Mouse (Mus musculus) liver, embryonic 13.5 days (tissue): ENCODE measurements at regions not wholly inside any gene's neighbourhood (a gene's known extent, or its start where the extent isn't known, plus 50 kb on each side); places are given as distances from the start of the nearest gene placed in this dataset.

Experiments used
- ATAC-seq: fragments of 200-750 bp; cut with Nextera tagmentation; 2 replicates; pipeline ENCODE4 v1.8.0; 2017; ENCODE audit warnings: low read depth, mild to moderate bottlenecking, moderate number of reproducible peaks, moderate library complexity
- DNase-seq: peaks from one replicate; pipeline ENCODE4 v3.0.0; 2022
- H3K27ac ChIP-seq: fragments of 300-500 bp; sonication (generic); 2 replicates; pipeline ENCODE4 v1.5.1; 2015; ENCODE audit warnings: moderate library complexity, mild to moderate bottlenecking, inconsistent platforms
- H3K27me3 ChIP-seq: fragments of 300-500 bp; sonication (generic); 2 replicates; pipeline ENCODE4 v1.6.1; 2015; ENCODE audit warnings: mild to moderate bottlenecking, inconsistent platforms
- H3K36me3 ChIP-seq: fragments of 300-500 bp; sonication (generic); 2 replicates; pipeline ENCODE4 v1.6.1; 2015; ENCODE audit warnings: mild to moderate bottlenecking, inconsistent platforms
- H3K4me1 ChIP-seq: fragments of 300-500 bp; sonication (generic); replicated peaks from 2 replicates; pipeline ENCODE4 v1.6.1; 2015; ENCODE audit warnings: inconsistent platforms
- H3K4me2 ChIP-seq: fragments of 300-500 bp; sonication (generic); 2 replicates; pipeline ENCODE4 v1.6.1; 2015; ENCODE audit warnings: inconsistent platforms, mild to moderate bottlenecking, moderate library complexity
- H3K4me3 ChIP-seq: fragments of 300-500 bp; sonication (generic); replicated peaks from 2 replicates; pipeline ENCODE4 v1.5.1; 2015; ENCODE audit warnings: mild to moderate bottlenecking, inconsistent platforms
- H3K9ac ChIP-seq: fragments of 300-500 bp; sonication (generic); 2 replicates; pipeline ENCODE4 v1.6.1; 2015; ENCODE audit warnings: mild to moderate bottlenecking, inconsistent platforms
- H3K9me3 ChIP-seq: fragments of 300-500 bp; sonication (generic); replicated peaks from 2 replicates; pipeline ENCODE4 v1.6.1; 2016; ENCODE audit warnings: inconsistent platforms
- WGBS: fragments of 180-500 bp; shearing (Covaris S2); methylation state at CpG from one replicate; pipeline ENCODE4 v1.1.7; 2015; ENCODE audit not compliant: insufficient replicate concordance; 5-methylcytosine and 5-hydroxymethylcytosine counted together

DNA sequence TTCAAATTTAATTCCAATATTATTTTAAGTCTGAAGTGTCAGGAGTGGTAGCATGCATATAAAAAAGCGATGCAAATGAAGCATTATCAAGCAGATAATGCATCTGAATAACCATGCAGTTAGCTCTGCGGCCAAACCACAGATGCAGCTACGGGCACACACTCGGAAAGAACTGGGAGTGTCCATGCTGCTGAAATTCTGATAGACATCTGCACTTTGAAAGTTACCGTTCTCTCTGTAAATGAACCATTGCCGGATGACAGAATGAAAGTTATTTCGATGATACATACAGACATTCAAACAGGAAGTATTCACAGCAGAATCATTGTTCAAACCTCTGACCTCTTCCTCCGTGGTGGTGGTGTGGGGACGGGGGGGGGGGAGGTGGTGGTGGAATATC, 271.6 kb downstream of the Rpl36a-ps1 start:
- Histone ChIP-seq H3K36me3 (no peaks in the 10 kb centered on the region), H3K4me1 (no peaks in the 10 kb centered on the region), H3K4me2 (no peak overlapping the region), H3K9me3 (no peaks in the 10 kb centered on the region), H3K9ac (no peak overlapping the region), H3K27ac (no peak overlapping the region), H3K27me3 (no peaks in the 10 kb centered on the region), H3K4me3 (no peak overlapping the region)
- DNase-seq (no peak), ATAC-seq (no peak)
- 50% methylated on average over 9 of the region's 9 CpGs for WGBS

DNA sequence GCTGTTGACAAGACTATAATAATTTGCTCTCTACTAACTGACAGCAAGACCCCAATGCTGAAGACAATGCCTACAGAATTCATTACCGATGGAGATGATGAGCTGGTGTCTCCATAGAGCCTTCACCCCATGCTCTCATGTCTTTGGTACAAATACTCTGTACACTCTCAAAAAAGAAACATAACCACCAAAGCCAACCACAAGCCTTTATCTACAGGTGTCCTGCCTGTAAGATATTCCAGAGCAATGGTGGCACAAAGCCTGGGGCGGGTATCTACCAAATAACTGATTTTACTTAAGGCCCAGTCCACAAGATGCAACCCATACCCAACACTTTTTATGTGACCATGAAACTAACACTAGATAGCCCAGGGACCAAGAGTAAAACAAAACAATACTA, 273.1 kb downstream of the Rpl36a-ps1 start:
- DNase-seq = no peak
- H3K4me3 ChIP-seq = no peak overlapping the region
- WGBS = 62% methylated on average over 2 of the region's 2 CpGs

DNA sequence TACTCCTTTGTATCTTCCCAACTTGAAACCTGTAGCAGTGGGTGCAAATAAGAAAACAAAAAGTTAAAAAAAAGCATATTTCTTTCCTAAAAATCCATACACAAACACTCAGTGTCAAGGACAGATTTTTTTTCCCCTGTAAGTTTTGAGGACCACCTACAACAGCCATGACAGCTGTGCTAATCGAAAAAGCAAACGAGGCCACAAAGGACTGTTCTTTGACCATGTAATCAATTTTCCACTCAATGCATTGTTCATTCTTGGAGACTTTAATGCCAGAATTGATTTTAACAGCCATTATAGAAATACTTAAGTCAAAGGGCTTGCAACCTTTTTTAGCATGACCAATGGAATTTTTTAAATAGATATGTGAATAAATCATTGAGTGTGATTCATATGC, 286.1 kb downstream of the Rpl36a-ps1 start:
- no peaks in the 10 kb centered on the region for H3K9me3 ChIP-seq

More for the DNA sequence above, 273.1 kb downstream of the Rpl36a-ps1 start:
- Histone ChIP-seq H3K36me3 (no peaks in the 10 kb centered on the region), H3K27ac (no peak overlapping the region), H3K27me3 (no peaks in the 10 kb centered on the region), H3K4me2 (no peak overlapping the region), H3K4me1 (no peaks in the 10 kb centered on the region), H3K9me3 (no peaks in the 10 kb centered on the region), H3K9ac (no peak overlapping the region)
- no peak for ATAC-seq

DNA sequence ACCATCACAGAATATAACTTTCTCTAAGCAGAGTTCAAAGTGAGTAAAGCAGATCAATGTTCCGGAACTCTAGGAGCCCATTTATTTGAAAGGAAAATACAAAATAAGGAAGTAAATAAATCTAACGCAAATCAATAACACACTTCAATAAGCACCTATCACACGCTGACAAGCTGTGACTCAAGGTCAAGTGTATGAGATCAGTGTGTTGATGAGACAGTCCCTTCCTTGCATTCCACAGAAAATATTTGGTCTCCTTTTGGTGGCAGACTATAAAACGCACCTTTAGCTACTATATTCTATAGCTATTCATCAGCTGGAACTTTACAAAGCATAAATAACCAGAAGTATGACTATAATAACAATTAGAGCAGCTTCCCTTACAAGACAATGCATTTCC, 286.5 kb downstream of the Rpl36a-ps1 start:
- Histone ChIP-seq H3K9me3 (no peaks in the 10 kb centered on the region), H3K4me3 (no peak overlapping the region), H3K27me3 (no peaks in the 10 kb centered on the region), H3K36me3 (no peaks in the 10 kb centered on the region), H3K9ac (no peak overlapping the region), H3K27ac (no peak overlapping the region), H3K4me1 (no peaks in the 10 kb centered on the region), H3K4me2 (no peak overlapping the region)
- DNase-seq (no peak), ATAC-seq (no peak)
- WGBS = 68% methylated on average over 4 of the region's 4 CpGs

More for the DNA sequence above, 286.1 kb downstream of the Rpl36a-ps1 start:
- no peak overlapping the region for H3K9ac ChIP-seq
- WGBS = 56% methylated on average over 2 of the region's 2 CpGs
- no peak overlapping the region for H3K4me2 ChIP-seq
- no peak overlapping the region for H3K4me3 ChIP-seq
- ATAC-seq (no peak), DNase-seq (no peak)
- no peak overlapping the region for H3K27ac ChIP-seq
- H3K36me3 ChIP-seq = no peaks in the 10 kb centered on the region
- H3K27me3 ChIP-seq = no peaks in the 10 kb centered on the region
- no peaks in the 10 kb centered on the region for H3K4me1 ChIP-seq

DNA sequence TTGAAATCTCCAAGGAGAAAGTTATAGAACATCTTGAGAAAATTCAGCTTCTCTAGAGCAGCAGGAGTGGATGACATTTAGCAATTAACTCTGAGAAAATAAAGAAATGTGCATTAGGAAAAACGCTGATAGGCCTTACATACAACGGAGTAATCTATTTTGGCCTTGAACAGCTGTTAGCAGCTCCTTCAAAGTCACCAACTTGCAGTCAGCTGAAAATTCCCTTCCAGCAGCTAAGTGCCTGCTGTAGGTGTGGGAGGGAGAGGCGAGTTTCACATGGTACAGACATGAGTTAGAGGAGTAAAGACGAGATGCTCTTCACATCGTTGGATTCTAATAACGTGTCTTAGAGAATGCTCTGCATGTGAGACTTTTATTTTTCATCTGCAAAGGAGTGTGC, 290.8 kb downstream of the Rpl36a-ps1 start:
- no peak overlapping the region for H3K9ac ChIP-seq
- H3K9me3 ChIP-seq = no peaks in the 10 kb centered on the region
- 64% methylated on average over 6 of the region's 6 CpGs for WGBS
- H3K36me3 ChIP-seq = no peaks in the 10 kb centered on the region
- H3K27me3 ChIP-seq = no peaks in the 10 kb centered on the region
- DNase-seq (no peak), ATAC-seq (no peak)
- no peak overlapping the region for H3K4me3 ChIP-seq
- no peak overlapping the region for H3K27ac ChIP-seq
- no peak overlapping the region for H3K4me2 ChIP-seq
- H3K4me1 ChIP-seq = no peaks in the 10 kb centered on the region

DNA sequence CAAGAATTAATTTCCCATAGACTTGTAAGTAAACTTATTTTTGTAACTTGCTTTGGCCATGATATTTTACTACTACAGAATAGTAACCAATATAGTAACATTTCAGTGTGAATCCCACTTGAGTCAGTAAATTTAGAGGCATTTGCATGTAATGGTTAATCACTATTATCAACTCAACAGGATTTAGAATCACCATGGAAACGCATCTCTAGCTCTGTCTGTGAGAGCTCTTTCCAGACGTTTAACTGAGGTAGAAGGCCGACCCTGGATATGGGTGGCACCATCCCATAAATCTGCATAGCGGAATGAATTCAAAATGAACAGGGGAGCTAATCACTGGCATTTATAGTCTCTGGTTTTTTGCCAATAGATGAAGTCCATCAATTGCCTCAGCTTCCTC, 337.6 kb downstream of the Rpl36a-ps1 start:
- DNase-seq (no peak), ATAC-seq (no peak)
- no peak overlapping the region for H3K9ac ChIP-seq
- H3K36me3 ChIP-seq = no peaks in the 10 kb centered on the region
- no peak overlapping the region for H3K4me3 ChIP-seq
- H3K4me2 ChIP-seq = no peak overlapping the region
- H3K27ac ChIP-seq = no peak overlapping the region
- no peaks in the 10 kb centered on the region for H3K4me1 ChIP-seq
- WGBS = 61% methylated on average over 4 of the region's 4 CpGs
- H3K27me3 ChIP-seq = no peaks in the 10 kb centered on the region
- H3K9me3 ChIP-seq = no peaks in the 10 kb centered on the region

DNA sequence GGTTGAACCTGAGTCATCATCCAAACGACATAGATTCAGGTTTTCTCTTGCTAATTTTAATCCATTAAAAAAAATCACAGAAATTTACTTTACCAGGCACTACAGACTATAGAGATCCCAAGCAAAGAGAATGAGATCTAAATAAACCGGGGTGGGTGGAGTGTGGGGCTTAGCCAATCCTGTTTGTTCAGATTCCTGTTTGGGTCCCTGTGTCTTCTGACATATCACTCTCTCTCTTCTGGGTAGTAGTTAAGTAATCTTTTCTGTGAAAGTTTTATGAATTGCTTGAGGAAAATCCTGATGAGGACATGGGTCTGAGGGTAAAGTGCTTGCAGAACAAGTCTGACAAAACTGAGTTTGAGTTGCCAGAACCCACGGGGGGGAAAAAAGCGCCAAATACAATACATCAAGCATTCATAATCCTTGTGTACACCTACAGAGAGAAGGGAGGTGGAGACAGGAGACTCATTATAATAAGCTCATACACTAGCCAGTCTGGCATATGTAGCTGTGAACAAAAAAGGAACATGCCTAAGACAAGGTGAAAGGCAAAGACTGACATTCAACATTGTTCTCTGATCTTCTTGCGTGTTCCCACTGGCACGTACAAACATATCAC, 339.8 kb downstream of the Rpl36a-ps1 start:
- Histone ChIP-seq H3K27ac (no peak overlapping the region), H3K9ac (no peak overlapping the region), H3K27me3 (no peaks in the 10 kb centered on the region), H3K36me3 (no peaks in the 10 kb centered on the region), H3K4me3 (no peak overlapping the region), H3K4me2 (no peak overlapping the region), H3K4me1 (no peaks in the 10 kb centered on the region), H3K9me3 (no peaks in the 10 kb centered on the region)
- DNase-seq = no peak
- no peak for ATAC-seq
- WGBS = 61% methylated on average over 6 of the region's 6 CpGs

DNA sequence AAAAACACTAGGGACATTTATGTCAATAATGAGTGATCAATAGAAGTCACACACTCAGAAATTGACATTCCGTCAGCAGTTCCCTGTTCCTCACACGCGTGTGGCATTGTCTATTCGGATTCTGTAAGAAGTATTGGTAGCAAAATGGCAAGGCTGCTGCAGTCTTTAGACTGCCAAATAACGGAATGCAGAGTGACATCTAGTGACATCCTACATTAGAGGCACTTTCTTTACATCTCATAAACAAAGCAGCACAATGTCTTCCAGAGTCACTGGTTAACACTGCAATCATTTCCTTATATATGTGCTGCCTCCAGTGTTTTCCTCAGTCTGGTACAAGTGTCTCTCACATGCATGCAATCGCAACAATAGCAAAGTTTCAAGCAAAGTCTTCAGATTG, 342.9 kb downstream of the Rpl36a-ps1 start:
- H3K36me3 ChIP-seq = no peaks in the 10 kb centered on the region
- DNase-seq = no peak
- WGBS = 60% methylated on average over 6 of the region's 6 CpGs
- H3K4me3 ChIP-seq = no peak overlapping the region
- H3K9ac ChIP-seq = no peak overlapping the region
- no peak overlapping the region for H3K4me2 ChIP-seq
- no peaks in the 10 kb centered on the region for H3K9me3 ChIP-seq
- no peaks in the 10 kb centered on the region for H3K4me1 ChIP-seq
- no peak overlapping the region for H3K27ac ChIP-seq
- ATAC-seq = no peak
- no peaks in the 10 kb centered on the region for H3K27me3 ChIP-seq

DNA sequence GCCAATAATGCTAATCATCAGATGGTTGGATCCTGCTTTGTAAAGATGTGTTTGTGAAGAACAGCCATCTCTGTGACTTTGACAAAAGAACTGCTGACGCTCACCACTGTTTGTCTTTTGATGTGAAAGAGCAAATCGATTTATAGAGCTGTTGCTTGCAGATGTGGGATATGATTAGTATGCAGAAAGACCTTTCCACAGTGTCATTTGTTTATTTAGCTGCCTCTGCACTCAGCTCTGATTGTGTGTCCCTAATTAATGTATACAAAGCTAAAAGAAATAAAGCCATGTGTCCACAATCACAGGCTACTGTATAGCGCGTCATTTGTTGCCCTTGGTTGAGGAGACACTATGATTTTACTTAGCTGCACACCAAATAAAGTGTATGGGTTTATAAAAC, 343.6 kb downstream of the Rpl36a-ps1 start:
- Histone ChIP-seq H3K9me3 (no peaks in the 10 kb centered on the region), H3K27me3 (no peaks in the 10 kb centered on the region), H3K4me3 (no peak overlapping the region), H3K4me2 (no peak overlapping the region), H3K9ac (no peak overlapping the region), H3K36me3 (no peaks in the 10 kb centered on the region), H3K4me1 (no peaks in the 10 kb centered on the region), H3K27ac (no peak overlapping the region)
- WGBS = 66% methylated on average over 4 of the region's 4 CpGs
- ATAC-seq = no peak
- DNase-seq = no peak

DNA sequence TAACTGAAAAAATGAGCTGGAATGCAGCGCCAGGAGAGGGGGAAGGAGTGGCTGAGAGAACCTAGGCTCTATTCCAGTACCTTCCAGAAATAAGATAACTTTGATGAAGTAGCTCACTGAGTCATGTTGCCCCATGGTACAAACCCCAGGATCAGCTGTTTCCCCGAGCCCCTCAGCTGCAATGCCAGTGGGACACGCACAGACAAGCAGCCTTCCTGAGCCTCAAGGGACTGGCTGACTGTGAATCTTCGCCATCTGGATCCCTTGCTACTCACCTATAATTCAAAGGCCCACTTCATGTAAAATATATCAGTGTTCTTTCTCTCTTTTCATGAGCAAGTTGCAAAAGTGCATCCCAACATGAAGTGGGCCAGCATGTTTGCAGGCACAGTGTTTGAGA, 346.5 kb downstream of the Rpl36a-ps1 start:
- no peak overlapping the region for H3K4me2 ChIP-seq
- H3K9ac ChIP-seq = no peak overlapping the region
- H3K27me3 ChIP-seq = no peaks in the 10 kb centered on the region
- H3K9me3 ChIP-seq = no peaks in the 10 kb centered on the region
- no peak overlapping the region for H3K4me3 ChIP-seq
- whole genome bisulfite sequencing = 54% methylated on average over 4 of the region's 4 CpGs
- no peaks in the 10 kb centered on the region for H3K36me3 ChIP-seq
- no peak overlapping the region for H3K27ac ChIP-seq
- DNase-seq (no peak), ATAC-seq (no peak)
- no peaks in the 10 kb centered on the region for H3K4me1 ChIP-seq

DNA sequence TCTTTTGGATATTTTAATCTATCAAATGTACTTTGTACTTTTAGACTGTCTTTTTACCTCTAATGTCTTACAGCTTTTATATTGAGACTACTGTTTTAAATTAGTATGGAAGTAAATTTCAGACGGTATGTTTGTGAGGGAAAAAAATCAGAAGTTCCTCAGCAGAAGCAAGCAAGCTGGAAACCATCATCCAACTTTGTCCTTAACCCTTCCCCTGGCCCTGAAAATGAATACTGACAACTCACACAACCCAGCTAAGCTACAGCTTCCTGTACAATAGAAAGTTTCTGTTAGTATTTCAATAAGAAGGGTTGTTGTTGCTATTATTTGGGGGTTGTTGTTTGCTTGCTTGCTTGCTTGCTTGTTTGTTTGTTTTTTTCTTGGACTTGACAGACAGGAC, 350.4 kb downstream of the Rpl36a-ps1 start:
- Histone ChIP-seq H3K9ac (no peak overlapping the region), H3K4me2 (no peak overlapping the region), H3K36me3 (no peaks in the 10 kb centered on the region), H3K9me3 (no peaks in the 10 kb centered on the region), H3K27me3 (no peaks in the 10 kb centered on the region), H3K27ac (no peak overlapping the region), H3K4me3 (no peak overlapping the region), H3K4me1 (no peaks in the 10 kb centered on the region)
- ATAC-seq (no peak), DNase-seq (no peak)
- WGBS = 47% methylated on average over 1 of the region's 1 CpGs

DNA sequence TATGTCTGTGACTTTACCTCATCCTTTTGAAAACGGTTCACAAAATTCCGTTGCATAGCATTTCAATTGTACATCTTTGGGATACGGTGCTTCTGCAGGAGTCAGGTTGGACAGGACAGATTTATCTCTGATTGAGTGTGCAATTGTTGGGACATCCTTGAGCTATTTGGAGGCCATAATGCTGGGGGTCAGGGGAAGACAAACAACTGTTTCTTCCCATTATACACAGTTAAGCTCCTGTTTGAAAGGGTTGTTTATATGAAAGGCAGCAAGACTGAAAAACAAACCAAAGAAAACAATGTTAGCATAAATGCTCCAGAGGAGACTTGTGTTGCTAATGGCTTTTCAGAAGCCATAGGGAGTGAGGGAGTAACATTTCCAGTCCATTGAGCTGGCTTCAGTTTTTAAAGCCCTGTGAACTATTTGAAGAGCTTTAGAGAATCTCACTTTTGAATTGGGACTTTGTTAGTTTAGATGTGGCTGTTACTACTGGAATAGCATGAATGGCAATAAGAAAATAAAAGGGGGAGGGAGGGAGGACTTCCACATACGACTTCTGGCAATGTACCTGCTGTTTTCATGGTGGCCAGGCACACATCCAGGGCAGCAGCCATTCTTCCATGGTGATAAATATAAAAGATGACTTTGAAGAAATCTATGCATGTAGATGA, 351.3 kb downstream of the Rpl36a-ps1 start:
- Histone ChIP-seq H3K4me1 (no peaks in the 10 kb centered on the region), H3K4me2 (no peak overlapping the region), H3K4me3 (no peak overlapping the region), H3K36me3 (no peaks in the 10 kb centered on the region), H3K9me3 (no peaks in the 10 kb centered on the region), H3K27ac (no peak overlapping the region), H3K9ac (no peak overlapping the region), H3K27me3 (no peaks in the 10 kb centered on the region)
- 61% methylated on average over 4 of the region's 4 CpGs for WGBS
- DNase-seq (no peak), ATAC-seq (no peak)
